Mouse (Mus musculus) intestine, postnatal 0 days (tissue): ENCODE results near the gene Glis3. TPM values are rescaled to one million over a fixed set of nuclear protein-coding genes. Genes with fewer than 3 reads are reported as not detected.

ENCODE experiments used
- ATAC-seq: fragments of 200-750 bp; cut with Nextera tagmentation; 2 replicates; pipeline ENCODE4 v1.8.0; 2017; ENCODE audit warnings: mild to moderate bottlenecking, moderate TSS enrichment, moderate library complexity
- H3K27ac ChIP-seq: fragments of 300-500 bp; sonication (generic); 2 replicates; pipeline ENCODE4 v1.5.1; 2014; ENCODE audit warnings: mild to moderate bottlenecking, low read depth, low read length, moderate library complexity
- H3K27me3 ChIP-seq: fragments of 300-500 bp; sonication (generic); replicated peaks from 2 replicates; pipeline ENCODE4 v1.6.1; 2014; ENCODE audit warnings: low read length, mixed read lengths; ENCODE audit not compliant: control insufficient read depth, insufficient read depth
- H3K36me3 ChIP-seq: fragments of 300-500 bp; sonication (generic); 2 replicates; pipeline ENCODE4 v1.6.1; 2014; ENCODE audit warnings: mild to moderate bottlenecking, moderate library complexity; ENCODE audit not compliant: control insufficient read depth, insufficient read depth
- H3K4me1 ChIP-seq: fragments of 300-500 bp; sonication (generic); replicated peaks from 2 replicates; pipeline ENCODE4 v1.6.1; 2014; ENCODE audit warnings: antibody characterized with exemption, low read length, mixed read lengths; ENCODE audit not compliant: control insufficient read depth, insufficient read depth
- H3K4me2 ChIP-seq: fragments of 300-500 bp; sonication (generic); replicated peaks from 2 replicates; pipeline ENCODE4 v1.6.1; 2014; ENCODE audit warnings: low read depth, mild to moderate bottlenecking, moderate library complexity
- H3K4me3 ChIP-seq: fragments of 300-500 bp; sonication (generic); 2 replicates; pipeline ENCODE4 v1.5.1; 2014; ENCODE audit warnings: low read depth, low read length
- H3K9ac ChIP-seq: fragments of 300-500 bp; sonication (generic); 2 replicates; pipeline ENCODE4 v1.6.1; 2014; ENCODE audit warnings: mild to moderate bottlenecking, low read depth, low read length
- H3K9me3 ChIP-seq: fragments of 300-500 bp; sonication (generic); 2 replicates; pipeline ENCODE4 v1.6.1; 2016; ENCODE audit warnings: mixed run types; ENCODE audit not compliant: control insufficient read depth
- CTCF ChIP-seq: sonication (generic); IDR thresholded peaks from 2 replicates; pipeline ENCODE4 v1.5.1; 2016; ENCODE audit warnings: low read depth, mild to moderate bottlenecking, control low read depth, antibody characterized with exemption, moderate library complexity
- WGBS: fragments of 180-500 bp; shearing (Covaris S2); extraction: QIAGEN DNeasy Blood & Tissue Kit; methylation state at CpG from one replicate; pipeline ENCODE4 v1.1.7; 2014; 5-methylcytosine and 5-hydroxymethylcytosine counted together
- polyA plus RNA-seq: library from polyadenylated mRNA; unstranded; fragments of >200 nt; fragmentation: Nextera tagmentation; extraction: Ambion mirVana; gene quantifications from 2 replicates; pipeline ENCODE4 v1.2.1, GENCODE M21; 2015

Gene Glis3
- polyA plus RNA-seq, 1 experiment from 2014 or later, result 0.86 TPM

GRCm38 (mm10) chr19:28518266-28518665 lies 161.6 kb downstream of the Glis3 start:
- Histone ChIP-seq H3K4me2 (no peak overlapping the region), H3K4me1 (peaks cover 14% of the 10 kb centered on the region; the same call in 1 of the 2 replicates), H3K9ac (no peak overlapping the region), H3K36me3 (no peaks in the 10 kb centered on the region), H3K9me3 (no peaks in the 10 kb centered on the region), H3K27me3 (no peaks in the 10 kb centered on the region), H3K4me3 (no peak overlapping the region), H3K27ac (no peak overlapping the region)
- ATAC-seq, result no peak
- WGBS, result 52% methylated on average over 5 of the region's 5 CpGs
- no peak for TF ChIP-seq CTCF

GRCm38 (mm10) chr19:28517464-28518080 lies 162.3 kb downstream of the Glis3 start:
- Histone ChIP-seq H3K4me2 (no peak overlapping the region), H3K4me3 (no peak overlapping the region), H3K9me3 (no peaks in the 10 kb centered on the region), H3K36me3 (no peaks in the 10 kb centered on the region), H3K4me1 (peaks cover 14% of the 10 kb centered on the region; the same call in 1 of the 2 replicates), H3K27ac (no peak overlapping the region), H3K27me3 (no peaks in the 10 kb centered on the region), H3K9ac (no peak overlapping the region)
- peak; percentile 81 for ATAC-seq
- no peak for TF ChIP-seq CTCF
- 37% methylated on average over 9 of the region's 9 CpGs for WGBS

- TF ChIP-seq CTCF, result no peak
- no peak overlapping the region for H3K4me2 ChIP-seq
- H3K27me3 ChIP-seq, result no peaks in the 10 kb centered on the region
- 77% methylated on average over 6 of the region's 6 CpGs for WGBS
- H3K4me1 ChIP-seq, result peaks cover 14% of the 10 kb centered on the region; the same call in 1 of the 2 replicates
- H3K9ac ChIP-seq, result no peak overlapping the region
- H3K9me3 ChIP-seq, result no peaks in the 10 kb centered on the region
- no peak overlapping the region for H3K4me3 ChIP-seq
- no peaks in the 10 kb centered on the region for H3K36me3 ChIP-seq
- no peak for ATAC-seq
- no peak overlapping the region for H3K27ac ChIP-seq
Observed at GRCm38 (mm10) chr19:28516487-28516886, 163.4 kb downstream of the Glis3 start.

GRCm38 (mm10) chr19:28512475-28512874 lies 167.4 kb downstream of the Glis3 start:
- Histone ChIP-seq H3K4me3 (no peak overlapping the region), H3K4me1 (no peaks in the 10 kb centered on the region), H3K9me3 (no peaks in the 10 kb centered on the region), H3K9ac (no peak overlapping the region), H3K27me3 (no peaks in the 10 kb centered on the region), H3K4me2 (no peak overlapping the region; the same call in 1 of the 2 replicates), H3K27ac (no peak overlapping the region), H3K36me3 (no peaks in the 10 kb centered on the region)
- WGBS, result 35% methylated on average over 11 of the region's 11 CpGs
- peak; percentile 57; the same call in 1 of the 2 replicates for ATAC-seq
- TF ChIP-seq CTCF, result no peak

- WGBS, result 66% methylated on average over 1 of the region's 1 CpGs
- ATAC-seq, result no peak
- no peaks in the 10 kb centered on the region for H3K27me3 ChIP-seq
- TF ChIP-seq CTCF, result no peak
- H3K27ac ChIP-seq, result no peak overlapping the region
- H3K9ac ChIP-seq, result no peak overlapping the region
- H3K4me1 ChIP-seq, result no peaks in the 10 kb centered on the region
- H3K4me2 ChIP-seq, result no peak overlapping the region
- no peak overlapping the region for H3K4me3 ChIP-seq
- H3K36me3 ChIP-seq, result no peaks in the 10 kb centered on the region
- H3K9me3 ChIP-seq, result no peaks in the 10 kb centered on the region
Observed at GRCm38 (mm10) chr19:28511910-28512309, 168.0 kb downstream of the Glis3 start.

- Histone ChIP-seq H3K4me2 (no peak overlapping the region), H3K36me3 (no peaks in the 10 kb centered on the region), H3K27ac (no peak overlapping the region), H3K27me3 (no peaks in the 10 kb centered on the region), H3K4me3 (no peak overlapping the region), H3K4me1 (no peaks in the 10 kb centered on the region), H3K9ac (no peak overlapping the region), H3K9me3 (no peaks in the 10 kb centered on the region)
- ATAC-seq, result no peak
- no peak for TF ChIP-seq CTCF
- WGBS, result 55% methylated on average over 6 of the region's 6 CpGs
Observed at GRCm38 (mm10) chr19:28505376-28505775, 174.5 kb downstream of the Glis3 start.
